8 mouse cellular contexts compared by ENCODE assay signal in the genomic region with DNA sequence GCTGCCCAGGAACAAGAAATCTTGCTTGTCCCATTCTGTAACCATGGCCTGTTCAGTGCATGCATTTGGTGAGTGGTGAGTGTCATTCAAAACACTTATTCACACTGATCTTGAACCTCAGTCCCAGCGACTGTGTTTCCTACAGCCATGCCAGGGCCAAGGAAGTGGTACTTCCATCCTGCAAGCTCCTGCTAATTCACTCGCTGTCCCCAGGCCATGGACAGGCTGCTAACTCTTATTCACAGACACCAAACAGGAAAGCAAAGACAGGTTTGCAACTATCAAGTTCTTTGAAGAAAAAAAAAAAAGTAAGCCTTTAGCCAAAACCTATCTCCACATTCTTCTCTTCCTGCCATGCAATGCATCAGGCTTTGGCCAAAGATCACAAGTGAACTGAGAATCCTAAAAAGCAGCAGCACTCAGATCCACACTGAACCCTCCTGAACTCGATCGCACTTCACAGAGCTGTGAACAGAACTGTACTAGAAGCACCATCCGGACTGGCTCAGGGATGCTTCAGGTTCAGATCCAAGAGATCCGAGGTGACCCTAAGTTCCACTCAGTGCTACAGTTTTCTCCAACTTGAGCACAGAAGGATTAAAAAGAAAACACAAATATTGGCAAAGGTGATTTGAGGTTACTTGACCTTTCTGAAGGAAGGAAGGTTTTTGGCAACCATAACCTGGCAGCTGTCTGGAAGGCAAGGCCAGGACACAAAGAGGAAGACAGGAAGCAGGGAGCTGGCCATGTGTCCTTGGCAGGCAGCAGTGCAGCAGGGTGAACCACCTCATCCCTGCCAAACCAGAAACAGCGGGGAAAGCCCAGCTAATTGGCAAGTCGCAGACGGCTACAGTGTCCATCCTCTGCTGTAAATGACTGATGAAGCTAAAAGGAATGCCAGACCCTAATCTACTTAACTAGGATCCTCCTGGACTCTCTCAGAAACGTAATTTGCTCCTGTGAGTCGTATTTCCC.
A peak's percentile ranks its signal among the peaks of the same experiment; 100 is the strongest.
DNase-seq lines count a peak whose midpoint lies in the region; ATAC-seq and TF ChIP-seq lines count a peak whose summit lies in the region.

No protein-coding gene starts in this region.

- H3K27me3 ChIP-seq in liver, adult 2 months (ENCODE audit: control insufficient read depth, insufficient read depth, low read length), result no peaks in the 10 kb centered on the region
- no peaks in the 10 kb centered on the region for H3K27me3 ChIP-seq in hindbrain, postnatal 0 days (ENCODE audit: insufficient read depth, low read length)
- H3K27me3 ChIP-seq in thymus, adult 2 months (ENCODE audit: control insufficient read depth, insufficient read depth, low read length), result no peaks in the 10 kb centered on the region

- WGBS in liver, adult 2 months, result 15% methylated on average over 11 of the region's 11 CpGs
- 32% methylated on average over 11 of the region's 11 CpGs for WGBS in hindbrain, postnatal 0 days
- WGBS in thymus, adult 2 months, result 81% methylated on average over 11 of the region's 11 CpGs

- no peak overlapping the region for H3K9ac ChIP-seq in liver, adult 2 months (ENCODE audit: low read depth, low read length)
- no peak overlapping the region for H3K9ac ChIP-seq in hindbrain, postnatal 0 days (replicated peaks; ENCODE audit: low read length)

- H3K27ac ChIP-seq in liver, adult 2 months (replicated peaks; ENCODE audit: insufficient read depth, low read depth, low read length), result peak overlapping the region; percentile 57
- peak overlapping the region; percentile 67; the same call in 1 of the 2 replicates for H3K27ac ChIP-seq in hindbrain, postnatal 0 days
- no peak overlapping the region for H3K27ac ChIP-seq in thymus, adult 2 months (ENCODE audit: control insufficient read depth, insufficient read depth, low read length)

- TF ChIP-seq POLR2A in liver, adult 2 months (IDR thresholded peaks at IDR 0.05; ENCODE audit: extremely low read depth, insufficient read depth, low read length), result no peak
- no peak for TF ChIP-seq POLR2A in thymus, adult 2 months (IDR thresholded peaks at IDR 0.05; ENCODE audit: control insufficient read depth, extremely low read depth, insufficient read depth, low read length, poor library complexity)

- H3K4me1 ChIP-seq in liver, adult 2 months (ENCODE audit: control insufficient read depth, insufficient read depth, low read length), result peaks cover 31% of the 10 kb centered on the region
- peaks cover 40% of the 10 kb centered on the region for H3K4me1 ChIP-seq in hindbrain, postnatal 0 days (ENCODE audit: insufficient read depth, low read length)
- no peaks in the 10 kb centered on the region for H3K4me1 ChIP-seq in thymus, adult 2 months (replicated peaks; ENCODE audit: control insufficient read depth, insufficient read depth, low read length)

- no peaks in the 10 kb centered on the region for H3K36me3 ChIP-seq in liver, adult 2 months (ENCODE audit: control insufficient read depth, insufficient read depth, low read length)
- no peaks in the 10 kb centered on the region for H3K36me3 ChIP-seq in hindbrain, postnatal 0 days (ENCODE audit: insufficient read depth, low read length)
- H3K36me3 ChIP-seq in thymus, adult 2 months (ENCODE audit: control insufficient read depth, insufficient read depth, low read length), result no peaks in the 10 kb centered on the region

- no peak overlapping the region for H3K4me3 ChIP-seq in liver, adult 2 months (ENCODE audit: insufficient read depth, low read depth, low read length)
- H3K4me3 ChIP-seq in hindbrain, postnatal 0 days (ENCODE audit: low read length), result no peak overlapping the region
- no peak overlapping the region for H3K4me3 ChIP-seq in thymus, adult 2 months (ENCODE audit: control insufficient read depth, insufficient read depth, low read length)

- TF ChIP-seq CTCF in liver, adult 2 months (IDR thresholded peaks at IDR 0.05; ENCODE audit: low read depth, low read length), result no peak
- no peak for TF ChIP-seq CTCF in hindbrain, postnatal 0 days (IDR thresholded peaks at IDR 0.05; ENCODE audit: low read depth)
- no peak for TF ChIP-seq CTCF in thymus, adult 2 months (IDR thresholded peaks at IDR 0.05; ENCODE audit: borderline replicate concordance, control insufficient read depth, extremely low read depth, insufficient read depth, low read length, poor library complexity)

- H3K4me2 ChIP-seq in hindbrain, postnatal 0 days (ENCODE audit: low read depth, low read length), result peak overlapping the region; percentile 9; the same call in 1 of the 2 replicates

- H3K79me2 ChIP-seq in liver, adult 2 months (ENCODE audit: control insufficient read depth, insufficient read depth, low read length), result peaks cover 13% of the 10 kb centered on the region; the same call in 1 of the 2 replicates

- ATAC-seq in hindbrain, postnatal 0 days, result peak; percentile 92

- DNase-seq in liver, adult 2 months (ENCODE audit: extremely low read depth, low read depth, low spot score), result peak; percentile 93
- no peak for DNase-seq in liver
- peak; percentile 97 for DNase-seq in cerebellum, adult 11-12 months
- DNase-seq in gastrocnemius, adult 8-10 months (ENCODE audit: low spot score in 2 of 2), result peak; percentile 63 to 77
- DNase-seq in hindbrain, postnatal 0 days (ENCODE audit: low spot score), result peak; percentile 86
- peak; percentile 81 for DNase-seq in lung, postnatal 10 days
- no peak for DNase-seq in frontal cortex, postnatal 10 days (ENCODE audit: low spot score in 2 of 2)
- no peak for DNase-seq in thymus, adult 2 months

- H3K9me3 ChIP-seq in hindbrain, postnatal 0 days (ENCODE audit: low read length), result no peaks in the 10 kb centered on the region

Comparison
In these comparisons a context has a peak if more than half of its experiments do, and no peak if none do; other contexts are left out.
1. DNase-seq: peak in liver, adult 2 months (single experiment), cerebellum, adult 11-12 months (single experiment), gastrocnemius, adult 8-10 months (2 of 2), hindbrain, postnatal 0 days (single experiment) and lung, postnatal 10 days (single experiment); none in liver (single experiment), frontal cortex, postnatal 10 days (0 of 2) and thymus, adult 2 months (single experiment).